Mouse (Mus musculus) forelimb bud, embryonic 11.5 days (tissue): Measurements from ENCODE around the gene BC005537.
A peak's percentile ranks its signal among the peaks of the same experiment; 100 is the strongest.
"Not testable (repeated sequence)": the region's sequence is repeated elsewhere in the genome, so short reads cannot be mapped to it uniquely, and the experiment has no call there.

Source experiments
- DNase-seq: peaks from one replicate; pipeline ENCODE4 v3.0.0-alpha.2; 2012; ENCODE audit warnings: low read depth, low spot score

Gene BC005537

DNA sequence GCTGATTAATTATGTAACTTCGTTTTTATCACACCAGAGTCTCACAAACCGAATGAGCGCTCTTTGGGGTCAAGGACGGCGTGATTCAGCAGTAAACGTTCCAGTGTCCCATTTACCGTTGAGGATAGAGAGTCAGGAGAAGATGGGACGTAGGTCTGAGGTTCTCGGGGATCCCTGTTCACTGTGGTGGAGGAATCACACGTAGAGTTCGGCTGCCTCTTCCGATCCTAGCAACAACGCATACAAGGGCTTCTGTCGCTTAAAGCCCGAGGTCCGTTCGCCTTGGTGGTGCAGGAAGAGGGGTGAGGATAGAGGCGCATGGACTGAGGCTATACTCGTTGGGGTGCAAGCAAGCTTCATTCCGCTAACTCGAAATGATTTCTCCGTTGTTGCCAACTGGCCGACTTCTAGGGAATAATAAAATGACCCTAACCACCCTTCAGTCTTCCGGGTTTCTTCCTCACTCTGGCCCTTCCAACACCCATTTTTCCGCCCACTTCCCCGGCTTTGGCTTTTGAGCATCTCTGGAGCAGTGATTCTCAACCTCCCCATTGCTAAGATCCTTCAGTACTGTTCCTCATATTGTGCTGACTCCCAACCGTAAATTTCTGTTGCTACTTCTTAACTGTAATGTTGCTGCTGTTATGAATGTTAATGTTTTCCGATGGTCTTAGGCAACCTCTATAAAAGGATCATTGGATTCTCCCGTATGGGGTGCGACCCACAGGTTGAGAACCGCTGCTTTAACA, 1.4 kb upstream of the BC005537 start:
- DNase-seq = no peak

DNA sequence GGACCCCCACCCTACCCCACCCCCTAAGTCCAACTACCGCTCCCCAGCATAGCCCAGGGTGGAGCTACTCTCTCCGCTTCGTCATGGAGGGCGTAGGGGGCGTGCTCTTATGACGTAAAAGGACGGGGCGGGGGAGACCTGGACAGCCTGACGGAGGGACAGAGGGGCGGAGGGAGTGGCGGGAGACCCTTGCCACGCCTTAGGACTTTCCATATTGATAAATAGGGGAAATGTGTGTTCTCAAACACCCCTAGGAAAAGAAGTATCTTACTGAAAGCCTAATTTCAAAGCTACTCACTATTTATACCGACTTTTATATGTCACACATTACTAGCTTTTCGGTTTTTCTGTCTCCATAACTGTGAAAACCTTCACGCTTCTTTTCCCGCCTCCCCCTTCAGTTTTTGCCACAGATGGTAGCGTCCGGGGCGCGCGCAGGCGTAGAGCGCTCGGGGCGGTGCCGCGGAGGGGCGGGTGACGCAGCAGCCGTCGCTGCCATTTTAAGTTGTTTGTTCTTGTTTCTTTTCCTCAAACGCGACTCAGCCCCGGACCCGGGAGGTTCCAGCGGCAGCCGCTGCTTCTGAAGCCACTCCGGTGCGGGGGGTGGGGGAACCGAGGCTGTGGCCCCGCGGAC, 666 bp upstream of the BC005537 start:
- DNase-seq = peak; percentile 95

DNA sequence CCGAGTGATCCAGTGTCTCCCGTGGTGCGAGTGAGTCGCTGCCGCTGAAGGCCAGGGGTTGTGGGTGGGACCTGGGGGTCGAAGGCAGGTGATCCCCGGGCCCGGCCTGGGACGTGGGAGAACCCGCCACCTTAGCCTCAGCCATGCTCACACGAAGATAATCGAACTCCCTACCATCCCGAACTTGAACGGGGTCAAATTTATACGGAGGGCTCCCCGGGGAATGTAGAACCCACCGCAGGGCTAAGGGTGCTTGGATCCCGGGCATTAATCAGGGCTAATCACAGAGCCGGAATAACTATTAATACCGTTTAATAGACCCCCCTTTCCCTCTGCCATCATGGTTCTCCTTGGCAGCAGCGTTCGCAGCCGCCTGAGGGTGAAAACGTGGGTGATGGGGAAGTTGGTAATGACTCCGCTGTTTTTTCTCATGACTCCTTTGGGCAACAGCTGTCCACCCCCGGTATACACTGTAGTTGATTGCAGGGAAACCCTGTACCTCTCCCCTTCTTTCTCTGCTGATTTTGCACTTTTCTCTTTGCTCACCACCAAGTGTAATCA, 754 bp downstream of the BC005537 start:
- DNase-seq = peak; percentile 32

DNA sequence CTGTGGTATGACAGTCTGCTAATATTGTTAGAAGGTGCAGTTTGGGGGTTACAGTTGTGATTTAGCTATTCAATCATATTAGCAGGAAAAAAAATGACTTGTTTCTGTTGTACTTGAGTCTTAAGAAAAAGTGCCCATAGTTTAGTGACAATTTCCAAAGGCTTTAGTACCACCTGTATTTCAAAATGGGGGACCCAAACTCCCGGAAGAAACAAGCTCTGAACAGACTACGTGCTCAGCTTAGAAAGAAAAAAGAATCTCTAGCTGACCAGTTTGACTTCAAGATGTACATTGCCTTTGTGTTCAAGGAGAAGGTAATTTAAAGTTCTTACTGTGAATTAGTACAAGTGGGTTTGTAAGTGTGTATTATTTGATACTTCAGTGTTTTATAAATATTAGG, 1.7 kb downstream of the BC005537 start:
- no peak for DNase-seq

DNA sequence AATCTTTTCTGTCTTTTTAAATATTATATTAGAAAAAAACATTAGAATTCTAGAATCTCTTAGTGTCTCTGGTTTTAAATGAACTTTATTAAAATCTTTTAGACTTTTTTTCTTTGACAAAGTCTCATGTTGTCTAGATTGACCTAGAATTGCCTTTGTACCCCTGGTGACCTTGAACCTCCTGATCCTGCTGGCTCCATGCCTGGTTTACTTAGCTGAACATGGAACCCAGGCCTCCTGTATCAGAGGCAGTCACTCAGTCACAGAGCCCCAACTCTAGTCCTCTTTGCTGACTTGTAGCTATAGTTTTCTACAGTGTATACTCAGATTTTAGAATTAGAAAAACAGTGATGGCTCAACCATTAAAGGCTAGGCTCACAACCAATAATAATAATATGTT, 4.6 kb downstream of the BC005537 start:
- no peak for DNase-seq

DNA sequence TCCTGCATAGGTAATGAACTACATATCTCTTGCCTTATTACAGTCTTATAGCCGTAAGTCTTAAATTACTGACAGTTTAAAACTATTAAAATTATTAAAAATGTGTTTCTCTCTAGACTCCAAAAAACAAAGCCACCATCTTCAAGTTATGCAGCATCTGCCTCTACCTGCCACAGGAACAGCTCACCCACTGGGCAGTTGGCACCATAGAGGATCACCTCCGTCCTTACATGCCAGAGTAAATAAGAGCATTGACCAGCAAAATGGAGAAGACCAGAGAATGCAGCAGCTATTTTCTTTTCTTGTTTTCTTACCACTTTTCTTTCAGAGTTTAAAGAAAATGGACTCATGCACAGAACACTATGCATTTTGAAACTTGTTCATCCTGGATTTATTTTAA, 11.1 kb downstream of the BC005537 start:
- DNase-seq = no peak

DNA sequence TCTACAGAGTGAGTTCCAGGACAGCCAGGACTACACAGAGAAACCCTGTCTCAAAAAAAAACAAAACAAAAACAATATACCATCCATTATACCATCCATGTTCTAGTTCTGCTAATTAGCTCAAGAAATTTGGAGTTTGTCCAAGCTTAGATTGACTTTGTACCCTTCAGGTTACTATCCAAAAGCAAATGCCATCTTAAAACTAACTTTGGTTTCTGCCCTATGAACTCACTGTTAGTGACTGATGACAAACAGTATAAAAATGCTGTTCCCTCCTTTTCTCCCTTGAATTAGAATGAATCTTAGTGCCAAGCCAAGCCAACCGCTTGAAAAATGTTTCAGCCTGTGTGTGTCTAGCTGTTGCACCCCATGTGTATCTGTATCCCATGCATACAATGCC, 13.2 kb downstream of the BC005537 start:
- DNase-seq = no peak

DNA sequence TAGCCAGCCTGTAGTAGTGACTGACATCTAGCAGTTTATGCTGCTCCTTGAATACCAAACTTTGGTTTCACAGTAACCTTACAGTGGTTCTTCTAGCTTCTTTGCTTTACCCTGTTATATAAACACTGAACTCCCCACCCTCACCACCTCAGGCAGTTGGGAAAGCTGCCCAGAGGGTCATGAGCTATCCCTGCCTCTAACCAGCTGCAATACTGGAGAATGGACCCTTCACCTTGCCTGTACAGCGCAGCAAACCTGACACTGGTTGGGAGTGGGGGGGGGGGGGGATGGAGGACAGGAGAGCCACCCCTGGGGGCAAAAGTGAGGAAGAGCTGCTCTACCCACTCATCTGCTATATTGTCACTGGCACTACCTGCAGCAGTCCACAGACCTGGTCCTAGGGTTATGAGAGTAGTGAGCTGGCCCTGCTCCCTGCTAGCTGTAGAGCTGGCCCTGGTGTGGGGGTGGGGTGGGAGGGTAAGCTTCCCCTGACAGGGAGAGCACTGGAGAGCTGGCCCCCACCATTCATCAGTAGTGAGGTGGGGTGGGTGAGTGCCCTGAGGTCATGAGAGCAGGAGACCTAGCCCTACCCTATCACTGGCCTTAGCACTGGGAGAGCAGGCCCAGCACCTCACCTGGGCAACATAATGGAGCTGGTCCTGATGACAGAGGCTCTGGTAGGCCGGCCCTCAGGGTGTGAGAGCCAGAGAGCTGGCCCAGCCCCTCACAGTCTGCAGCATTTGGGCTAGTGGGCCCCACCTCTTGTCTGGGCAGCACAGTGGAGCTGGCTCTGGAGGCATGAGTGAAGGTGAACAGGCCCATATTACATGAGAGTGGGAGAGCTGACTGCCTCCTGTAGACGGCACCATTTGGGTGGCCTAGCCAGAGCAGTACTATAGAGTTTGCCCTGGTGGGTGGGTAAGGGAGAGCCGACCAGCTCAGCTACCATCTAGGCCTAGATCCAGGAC, 15.0 kb downstream of the BC005537 start:
- DNase-seq = no peak

DNA sequence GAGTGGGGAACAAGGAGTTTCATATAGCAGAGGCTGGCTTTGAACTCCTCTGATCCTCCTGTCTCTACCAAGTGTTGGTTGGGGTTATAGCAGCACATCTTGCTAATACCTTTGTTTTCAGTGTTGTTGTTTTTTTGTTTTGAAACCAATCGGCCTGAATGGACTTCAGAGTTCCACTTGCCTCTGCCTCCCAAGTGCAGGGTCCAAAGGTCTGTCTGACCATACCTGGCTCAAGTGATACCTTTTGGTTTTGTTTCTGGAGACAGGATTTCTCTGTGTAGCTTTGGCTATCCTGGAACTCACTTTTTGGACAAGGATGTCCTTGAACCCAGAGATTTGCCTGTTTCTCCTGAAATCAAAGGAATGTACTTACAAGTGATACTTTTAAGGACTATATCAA, 18.5 kb downstream of the BC005537 start:
- no peak for DNase-seq

DNA sequence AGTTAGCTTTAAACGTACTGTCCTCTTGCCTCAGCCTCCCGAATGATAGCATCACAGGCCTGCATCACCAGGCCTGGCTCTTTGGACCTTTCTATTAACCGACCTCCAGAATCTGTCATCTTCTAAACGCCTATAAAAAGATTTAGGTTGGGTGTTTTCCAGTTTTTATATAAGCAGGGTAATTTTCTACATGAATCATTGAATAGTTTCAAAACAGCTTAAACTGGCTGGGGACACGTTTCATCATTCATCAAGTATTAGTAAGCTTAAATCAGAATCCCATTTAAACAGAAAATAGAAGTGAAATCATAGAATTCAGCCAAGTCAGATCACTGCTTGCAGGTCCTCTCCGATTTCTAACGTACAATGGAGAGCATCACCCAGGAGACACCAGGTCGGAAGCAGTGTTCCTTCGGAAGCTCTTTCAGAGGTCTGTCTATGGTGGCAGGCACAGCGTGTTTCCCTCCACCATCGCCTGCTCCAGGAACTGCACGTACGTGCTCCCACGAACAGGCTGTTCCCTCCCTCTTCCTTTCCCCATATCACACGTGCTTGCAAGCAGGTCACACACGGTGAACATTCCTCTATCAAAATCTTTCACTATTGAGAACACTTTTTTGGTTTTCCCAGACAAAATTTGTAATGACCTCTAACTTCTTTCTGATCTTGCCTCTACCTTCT, 21.3 kb downstream of the BC005537 start:
- DNase-seq = no peak

DNA sequence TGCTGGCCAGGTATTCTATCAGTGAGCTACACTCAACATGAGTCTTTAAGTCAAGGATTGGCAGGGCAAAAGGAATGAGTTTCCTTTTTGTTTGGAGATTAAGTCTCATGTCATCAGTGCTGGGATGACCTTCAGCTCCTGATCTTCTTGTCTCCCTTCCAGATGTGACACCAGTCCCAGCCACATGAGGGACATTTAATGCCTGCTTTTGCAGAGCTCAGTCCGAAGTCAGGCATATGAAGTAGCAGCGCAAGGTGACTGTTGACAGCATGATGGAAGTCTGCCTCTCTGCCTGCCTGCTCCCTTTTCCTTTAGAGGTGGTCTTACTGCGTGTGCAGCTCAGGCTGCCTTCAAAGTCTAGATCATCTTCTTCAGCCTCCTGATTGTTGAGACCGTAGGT, 23.2 kb downstream of the BC005537 start:
- DNase-seq = no peak

DNA sequence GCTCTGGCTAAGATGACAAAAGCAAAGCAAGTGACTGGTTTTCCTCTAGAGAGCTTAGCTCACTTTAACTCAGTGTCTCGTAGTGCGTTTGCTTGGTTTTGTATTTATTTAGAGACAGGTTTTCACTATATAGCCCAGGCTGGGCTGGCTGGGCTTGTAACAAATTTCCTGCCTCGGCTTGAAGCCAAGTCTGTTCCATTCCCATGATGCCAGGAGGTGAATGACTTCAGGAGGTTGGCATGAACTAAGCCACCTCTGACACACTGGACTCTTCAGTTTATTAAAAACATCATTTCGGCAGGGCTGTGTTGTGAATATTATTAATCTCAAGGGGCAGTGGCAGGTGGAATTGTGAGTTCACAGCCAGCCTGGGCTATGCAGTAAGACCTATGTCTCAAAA, 24.1 kb downstream of the BC005537 start:
- no peak for DNase-seq

DNA sequence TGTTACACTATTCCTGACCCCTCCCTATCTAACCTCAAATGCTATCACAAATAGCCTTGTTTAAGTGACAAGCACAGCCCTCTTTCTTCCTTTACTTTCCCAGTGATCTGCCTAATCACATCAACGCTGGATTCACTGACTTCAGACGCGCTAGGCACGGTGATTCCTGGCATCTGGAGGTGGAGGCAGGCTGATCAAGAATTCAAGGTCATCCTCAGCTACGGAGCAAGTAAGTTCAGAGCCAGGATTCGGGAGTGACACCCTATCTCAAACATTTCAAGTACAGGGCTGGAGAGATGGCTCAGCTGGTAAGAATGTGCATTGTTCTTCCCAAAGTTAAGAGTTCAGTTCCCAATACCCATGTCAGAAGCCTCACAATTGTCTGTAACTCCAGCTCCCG, 24.7 kb downstream of the BC005537 start:
- no peak for DNase-seq

DNA sequence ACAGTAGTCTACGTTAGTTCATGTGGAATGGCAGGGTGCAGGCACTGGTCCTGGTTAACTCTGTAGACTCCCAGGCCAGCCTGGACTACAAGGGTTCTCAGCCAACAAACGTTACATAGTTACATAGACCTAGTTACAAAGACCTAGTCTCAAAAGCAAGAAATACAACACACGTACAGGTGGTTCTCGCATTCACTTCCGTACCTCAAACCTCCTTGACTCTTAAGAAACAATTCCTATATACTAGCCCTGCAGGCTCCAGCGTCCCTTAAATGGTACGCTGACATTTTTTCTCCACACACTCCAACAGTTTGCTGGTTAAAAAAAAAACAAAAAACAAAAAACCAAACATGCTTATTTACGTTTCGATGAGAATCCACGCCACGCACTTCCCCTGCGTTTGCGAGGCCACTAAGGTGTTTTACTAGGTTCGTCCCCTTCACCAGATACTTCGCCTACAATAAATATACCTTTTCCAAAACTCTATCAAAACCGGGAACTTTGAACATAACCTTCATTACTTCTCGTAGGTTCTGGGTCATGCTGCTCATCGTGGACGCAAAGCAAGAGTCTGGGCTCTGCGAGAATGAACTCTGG, 29.4 kb downstream of the BC005537 start:
- DNase-seq = no peak

DNA sequence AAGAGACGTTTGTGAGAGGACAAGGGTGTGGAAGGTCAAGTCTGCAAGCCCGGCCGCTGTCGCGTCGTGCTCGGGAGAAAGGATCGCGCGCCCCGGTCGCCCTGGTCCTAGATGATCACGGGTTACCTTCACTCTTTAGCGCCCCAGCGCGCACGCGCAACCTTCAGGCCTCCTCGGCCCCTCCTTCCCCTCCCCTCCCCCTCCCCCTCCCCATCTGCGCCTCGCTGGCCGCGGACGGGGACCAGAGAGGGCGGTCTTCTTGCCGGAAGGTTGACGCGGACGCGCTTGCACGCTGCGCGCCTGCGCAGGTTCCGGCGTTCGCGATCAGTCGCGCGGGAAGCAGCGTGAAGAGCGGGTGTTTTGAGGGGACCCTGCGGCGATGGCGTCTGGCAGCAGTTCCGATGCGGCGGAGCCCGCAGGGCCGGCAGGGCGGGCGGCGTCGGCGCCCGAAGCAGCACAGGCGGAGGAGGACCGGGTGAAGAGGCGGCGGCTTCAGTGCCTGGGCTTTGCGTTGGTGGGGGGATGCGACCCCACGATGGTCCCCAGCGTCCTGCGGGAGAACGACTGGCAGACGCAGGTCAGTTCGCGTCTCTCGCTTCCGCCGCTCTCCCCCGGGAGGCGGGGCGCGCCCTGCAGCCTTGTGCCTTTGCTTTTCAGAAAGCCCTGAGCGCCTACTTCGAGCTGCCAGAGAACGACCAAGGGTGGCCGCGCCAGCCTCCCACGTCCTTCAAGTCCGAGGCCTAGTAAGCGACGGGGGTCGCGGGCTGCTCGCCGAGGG, 30.1 kb downstream of the BC005537 start, which contains the start of the genes Acot13 and Tdp2:
Acot13 (minus strand) TSS at position 188 of the 778 bp plus-strand sequence.
Tdp2 (plus strand) TSS at position 327 of the 778 bp plus-strand sequence.
- peak; percentile 97 for DNase-seq

DNA sequence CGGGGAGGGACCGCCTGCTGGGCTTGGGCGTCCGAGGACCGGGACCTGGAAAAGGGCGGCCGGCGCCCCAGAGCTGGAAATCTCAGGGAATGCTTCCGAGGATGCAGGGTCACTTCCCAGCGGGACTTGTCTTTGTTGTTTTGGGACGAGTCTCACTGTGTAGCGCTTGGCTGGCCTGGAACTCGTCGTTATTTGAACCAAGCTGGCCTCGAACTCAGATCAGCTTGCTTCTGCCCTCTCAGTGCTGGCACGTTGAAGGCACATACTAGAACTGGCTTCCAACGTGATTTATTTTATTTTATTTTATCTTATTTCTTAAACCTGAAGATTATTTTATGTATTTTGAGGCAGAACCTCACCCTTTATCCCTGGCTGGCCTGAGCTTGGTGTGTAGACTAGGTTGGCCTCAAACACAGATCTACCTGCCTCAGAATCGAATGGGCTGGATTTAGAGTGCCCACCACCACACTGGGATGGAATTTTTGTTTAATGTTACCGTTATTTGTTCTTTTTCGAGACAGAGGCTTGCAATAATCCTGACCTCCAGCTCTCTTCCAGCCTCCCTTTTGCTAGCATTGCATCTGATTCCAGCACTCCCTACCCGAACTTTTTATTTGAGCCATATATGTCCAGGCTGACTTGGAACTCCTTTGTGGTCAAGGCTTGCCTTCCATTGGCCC, 30.8 kb downstream of the BC005537 start:
- no peak for DNase-seq

DNA sequence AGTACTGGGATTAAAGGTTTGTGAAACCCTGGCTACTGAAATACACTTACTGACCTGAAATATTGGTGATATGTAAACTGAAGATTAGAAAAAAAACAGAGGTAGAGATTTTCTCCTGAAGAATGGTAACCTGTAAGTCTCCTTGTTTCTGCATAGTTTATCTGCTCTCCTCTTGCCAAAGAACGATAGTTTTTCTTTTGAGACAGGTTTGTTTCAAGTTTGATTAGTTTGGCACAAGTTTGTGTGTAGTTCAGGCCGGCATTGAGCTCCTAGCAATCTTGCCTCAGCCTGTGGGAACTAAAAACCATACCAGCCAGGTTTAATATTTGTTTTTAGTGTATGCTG, 31.3 kb downstream of the BC005537 start:
- DNase-seq = no peak

DNA sequence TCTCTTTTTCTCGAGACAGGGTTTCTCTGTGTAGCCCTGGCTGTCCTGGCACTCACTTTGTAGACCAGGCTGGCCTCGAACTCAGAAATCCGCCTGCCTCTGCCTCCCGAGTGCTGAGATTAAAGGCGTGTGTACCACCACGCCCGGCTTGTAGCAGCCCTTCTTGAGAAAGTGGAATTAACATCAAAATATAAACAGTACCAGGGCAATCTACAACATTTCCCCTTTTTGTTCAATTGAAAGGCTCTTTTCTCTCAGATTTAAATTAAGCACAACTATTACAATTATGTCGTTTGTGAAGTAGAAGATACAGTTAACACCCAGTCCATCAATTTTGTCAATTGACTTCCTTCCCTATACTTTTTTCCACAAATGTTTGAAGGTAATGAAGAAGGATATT, 36.3 kb downstream of the BC005537 start:
- not testable (repeated sequence) for DNase-seq

DNA sequence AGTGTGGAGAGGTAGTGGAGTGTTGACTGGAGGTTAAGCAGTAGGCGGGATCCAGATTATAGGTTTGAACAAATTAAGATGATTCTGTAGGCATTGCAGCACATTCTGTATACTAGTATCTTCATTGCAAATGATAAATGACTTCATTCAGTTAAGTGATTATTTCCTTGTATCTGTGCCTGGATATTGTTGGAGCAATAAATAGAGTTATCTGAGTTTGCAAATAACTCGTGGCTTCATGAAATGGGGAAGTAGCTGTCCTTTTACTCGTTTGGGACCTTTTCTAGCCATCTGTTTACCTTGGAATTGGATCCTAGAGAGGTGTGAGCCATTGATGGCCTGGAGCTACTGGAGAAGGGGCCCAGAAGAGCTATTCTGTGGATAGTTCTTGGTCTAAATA, 38.4 kb downstream of the BC005537 start:
- DNase-seq = no peak

DNA sequence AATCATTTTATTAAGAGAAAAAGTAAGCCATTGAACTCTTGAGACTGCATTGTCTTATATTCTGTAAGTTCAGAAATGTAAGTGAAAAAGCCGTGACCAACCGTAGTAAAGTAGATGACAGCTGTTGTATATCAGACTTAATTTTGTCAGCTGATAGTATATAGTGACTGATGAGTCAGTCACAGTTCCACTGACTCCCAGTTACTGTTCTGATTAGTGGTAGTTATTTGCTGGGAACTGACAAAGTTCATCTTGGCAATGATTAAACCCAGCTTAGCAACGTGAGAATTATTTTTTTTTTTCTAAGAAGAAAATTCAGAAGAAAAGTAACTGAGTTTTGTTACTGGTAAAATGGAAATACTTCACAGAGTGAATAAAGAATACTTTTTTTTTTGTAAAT, 40.2 kb downstream of the BC005537 start:
- DNase-seq = no peak
